ENCODE assay signal across 31 mouse cellular contexts in genomic region chr10:92992526-92992925, GRCm38 (mm10).
DNase-seq lines count a peak whose midpoint lies in the region; ATAC-seq lines count a peak whose summit lies in the region.
"Had no signal": no experiment of that assay in that cellular context is flagged by ENCODE, and none has a peak within 500 bp of the region (broad histone marks: within the 10 kb centered on the region; RNA-seq: fewer than 3 reads in every experiment).

No protein-coding gene starts in this region.

- H3K4me1 ChIP-seq in heart, embryonic 10.5 days = no peaks in the 10 kb centered on the region
- H3K4me1 ChIP-seq: embryonic facial prominence, embryonic 10.5 days; embryonic facial prominence, embryonic 13.5 days; forebrain, embryonic 12.5 days; heart, embryonic 15.5 days had no signal

- no peaks in the 10 kb centered on the region for H3K9me3 ChIP-seq in heart, embryonic 10.5 days
- H3K9me3 ChIP-seq: embryonic facial prominence, embryonic 10.5 days; embryonic facial prominence, embryonic 13.5 days; forebrain, embryonic 12.5 days; heart, embryonic 15.5 days had no signal

- H3K36me3 ChIP-seq in heart, embryonic 10.5 days = no peaks in the 10 kb centered on the region
- H3K36me3 ChIP-seq: embryonic facial prominence, embryonic 10.5 days; embryonic facial prominence, embryonic 13.5 days; forebrain, embryonic 12.5 days; heart, embryonic 12.5 days; heart, embryonic 15.5 days had no signal

- H3K4me3 ChIP-seq in heart, embryonic 10.5 days = no peak overlapping the region
- H3K4me3 ChIP-seq: embryonic facial prominence, embryonic 10.5 days; embryonic facial prominence, embryonic 13.5 days; erythroblast, embryonic 14.5 days; forebrain, embryonic 12.5 days; heart, adult 2 months; heart, embryonic 12.5 days; heart, embryonic 15.5 days had no signal

- H3K27me3 ChIP-seq in heart, embryonic 10.5 days (ENCODE audit: insufficient read depth, poor library complexity, severe bottlenecking) = no peaks in the 10 kb centered on the region
- H3K27me3 ChIP-seq: embryonic facial prominence, embryonic 13.5 days; forebrain, embryonic 12.5 days; heart, embryonic 12.5 days; heart, embryonic 15.5 days had no signal

- DNase-seq in frontal cortex, postnatal 14 days (ENCODE audit: low spot score in 2 of 2) = no peak
- DNase-seq in heart, embryonic 10.5 days (ENCODE audit: low spot score) = peak; percentile 5
- no peak for DNase-seq in heart, adult 8-10 months (ENCODE audit: low spot score)
- DNase-seq in 416B (ENCODE audit: low read depth) = peak; percentile 14
- peak; percentile 45 for DNase-seq in telencephalon, adult 2 months (ENCODE audit: low read depth, low spot score)
- DNase-seq in cerebellum, adult 11 months = no peak
- DNase-seq: adrenal gland, adult 2 months; adrenal gland, postnatal 14 days; cerebellum, adult 11-12 months; cerebellum, adult 8-10 months; cerebellum, postnatal 10 days; cerebellum, postnatal 36 days; embryo, embryonic 11 days; gastrocnemius, postnatal 25 days; heart, adult 2 months; heart, postnatal 10 days; heart, postnatal 4 days; kidney, adult 18-20 months had no signal

- H3K27ac ChIP-seq in heart, embryonic 10.5 days = no peak overlapping the region
- H3K27ac ChIP-seq: embryonic facial prominence, embryonic 10.5 days; embryonic facial prominence, embryonic 13.5 days; forebrain, embryonic 12.5 days; heart, adult 2 months; heart, embryonic 15.5 days; hindbrain, embryonic 14.5 days; hindbrain, postnatal 0 days had no signal

- ATAC-seq in frontal cortex, adult (ENCODE audit: low TSS enrichment) = peak; percentile 62
- ATAC-seq: CD4-positive, CD25-positive, alpha-beta regulatory T cell, adult 4 months; forebrain, embryonic 16.5 days; hindbrain, postnatal 0 days; inflammation-experienced regulatory T-cells, adult 6 months; intestine, embryonic 16.5 days had no signal

Comparison
In these comparisons a context has a peak if more than half of its experiments do, and no peak if none do; other contexts are left out.
1. DNase-seq: peak in heart, embryonic 10.5 days (single experiment), 416B (single experiment) and telencephalon, adult 2 months (single experiment); none in frontal cortex, postnatal 14 days (0 of 2), heart, adult 8-10 months (single experiment) and cerebellum, adult 11 months (single experiment).